Mouse (Mus musculus): ENCODE results near the gene Stub1. TPM values are rescaled to one million over a fixed set of nuclear protein-coding genes. Genes with fewer than 3 reads are reported as not detected.

The Stub1 gene
- 326 and 333 TPM in 2 replicates for polyA plus RNA-seq (2012; rRNA removed)

- TF ChIP-seq POLR2A (IDR thresholded peaks at IDR 0.05; ENCODE audit: borderline replicate concordance, insufficient read depth, low read length) (no peak), CTCF (IDR thresholded peaks at IDR 0.05; ENCODE audit: borderline replicate concordance, insufficient read depth, low read depth, low read length) (no peak)
- H3K4me1 ChIP-seq (ENCODE audit: control insufficient read depth, insufficient read depth, low read length): peaks cover 52% of the 10 kb centered on the region
- under 1% methylated on average over 24 of the region's 24 CpGs for WGBS
- H3K27me3 ChIP-seq (ENCODE audit: control insufficient read depth, insufficient read depth, low read length): no peaks in the 10 kb centered on the region
- peak within 1 kb of the TSS; percentile 81 for H3K4me3 ChIP-seq (replicated peaks; ENCODE audit: insufficient read depth, low read depth, low read length)
- H3K27ac ChIP-seq (ENCODE audit: insufficient read depth, low read length): peak within 1 kb of the TSS; percentile 95
- DNase-seq: peak in 1 of 2 experiments; percentile 89
Measured at GRCm38 (mm10) chr17:25833291-25833663, at the start of gene Stub1. Stub1 (minus strand) TSS chr17:25833404.

GRCm38 (mm10) chr17:25882306-25882705 lies 49.1 kb upstream of the Stub1 start:
- TF ChIP-seq POLR2A (IDR thresholded peaks at IDR 0.05; ENCODE audit: borderline replicate concordance, insufficient read depth, low read length): no peak
- no peak for TF ChIP-seq CTCF (IDR thresholded peaks at IDR 0.05; ENCODE audit: borderline replicate concordance, insufficient read depth, low read depth, low read length)
- H3K27me3 ChIP-seq (ENCODE audit: control insufficient read depth, insufficient read depth, low read length): no peaks in the 10 kb centered on the region
- peaks cover 16% of the 10 kb centered on the region for H3K4me1 ChIP-seq (ENCODE audit: control insufficient read depth, insufficient read depth, low read length)
- no peak overlapping the region for H3K27ac ChIP-seq (ENCODE audit: insufficient read depth, low read length)
- DNase-seq: peak in 1 of 2 experiments; percentile 39
- WGBS: 43% methylated on average over 5 of the region's 5 CpGs
- no peak overlapping the region for H3K4me3 ChIP-seq (replicated peaks; ENCODE audit: insufficient read depth, low read depth, low read length)

GRCm38 (mm10) chr17:25881691-25882090 lies 48.5 kb upstream of the Stub1 start:
- Histone ChIP-seq H3K27me3 (ENCODE audit: control insufficient read depth, insufficient read depth, low read length) (no peaks in the 10 kb centered on the region), H3K4me3 (replicated peaks; ENCODE audit: insufficient read depth, low read depth, low read length) (no peak overlapping the region), H3K27ac (ENCODE audit: insufficient read depth, low read length) (no peak overlapping the region), H3K4me1 (ENCODE audit: control insufficient read depth, insufficient read depth, low read length) (peaks cover 20% of the 10 kb centered on the region)
- TF ChIP-seq POLR2A (IDR thresholded peaks at IDR 0.05; ENCODE audit: borderline replicate concordance, insufficient read depth, low read length) (peak; percentile 13; the same call in 1 of the 2 replicates), CTCF (IDR thresholded peaks at IDR 0.05; ENCODE audit: borderline replicate concordance, insufficient read depth, low read depth, low read length) (no peak)
- peak in 1 of 2 experiments; percentile 26 for DNase-seq
- WGBS: 46% methylated on average over 4 of the region's 4 CpGs

- H3K27ac ChIP-seq (ENCODE audit: insufficient read depth, low read length): peak overlapping the region; percentile 43
- H3K4me1 ChIP-seq (ENCODE audit: control insufficient read depth, insufficient read depth, low read length): peaks cover 24% of the 10 kb centered on the region
- peak in 1 of 2 experiments; percentile 34 for DNase-seq
- no peak for TF ChIP-seq CTCF (IDR thresholded peaks at IDR 0.05; ENCODE audit: borderline replicate concordance, insufficient read depth, low read depth, low read length)
- TF ChIP-seq POLR2A (IDR thresholded peaks at IDR 0.05; ENCODE audit: borderline replicate concordance, insufficient read depth, low read length): no peak
- 27% methylated on average over 5 of the region's 5 CpGs for WGBS
- H3K27me3 ChIP-seq (ENCODE audit: control insufficient read depth, insufficient read depth, low read length): no peaks in the 10 kb centered on the region
- no peak overlapping the region for H3K4me3 ChIP-seq (replicated peaks; ENCODE audit: insufficient read depth, low read depth, low read length)
Measured at GRCm38 (mm10) chr17:25880913-25881641, 47.9 kb upstream of the Stub1 start.

GRCm38 (mm10) chr17:25880196-25880910 lies 47.1 kb upstream of the Stub1 start, which contains the start of gene Wfikkn1:
Wfikkn1 (minus strand) TSS chr17:25880858.
- Histone ChIP-seq H3K27me3 (ENCODE audit: control insufficient read depth, insufficient read depth, low read length) (no peaks in the 10 kb centered on the region), H3K4me1 (ENCODE audit: control insufficient read depth, insufficient read depth, low read length) (peaks cover 24% of the 10 kb centered on the region), H3K27ac (ENCODE audit: insufficient read depth, low read length) (peak within 1 kb of the TSS; percentile 43), H3K4me3 (replicated peaks; ENCODE audit: insufficient read depth, low read depth, low read length) (no peak within 1 kb of the TSS)
- DNase-seq: peak in 1 of 2 experiments; percentile 30
- 30% methylated on average over 5 of the region's 5 CpGs for WGBS
- TF ChIP-seq POLR2A (IDR thresholded peaks at IDR 0.05; ENCODE audit: borderline replicate concordance, insufficient read depth, low read length) (no peak), CTCF (IDR thresholded peaks at IDR 0.05; ENCODE audit: borderline replicate concordance, insufficient read depth, low read depth, low read length) (no peak)

GRCm38 (mm10) chr17:25879750-25880149 lies 46.5 kb upstream of the Stub1 start:
- H3K27ac ChIP-seq (ENCODE audit: insufficient read depth, low read length): peak overlapping the region; percentile 43; the same call in 1 of the 2 replicates
- 17% methylated on average over 8 of the region's 8 CpGs for WGBS

GRCm38 (mm10) chr17:25879261-25879660 lies 46.1 kb upstream of the Stub1 start:
- DNase-seq: no peak
- Histone ChIP-seq H3K4me3 (replicated peaks; ENCODE audit: insufficient read depth, low read depth, low read length) (no peak overlapping the region), H3K4me1 (ENCODE audit: control insufficient read depth, insufficient read depth, low read length) (peaks cover 28% of the 10 kb centered on the region), H3K27ac (ENCODE audit: insufficient read depth, low read length) (no peak overlapping the region), H3K27me3 (ENCODE audit: control insufficient read depth, insufficient read depth, low read length) (no peaks in the 10 kb centered on the region)
- 42% methylated on average over 4 of the region's 4 CpGs for WGBS
- TF ChIP-seq POLR2A (IDR thresholded peaks at IDR 0.05; ENCODE audit: borderline replicate concordance, insufficient read depth, low read length): no peak
- peak; percentile 43; the same call in 1 of the 2 replicates for TF ChIP-seq CTCF (IDR thresholded peaks at IDR 0.05; ENCODE audit: borderline replicate concordance, insufficient read depth, low read depth, low read length)

More at GRCm38 (mm10) chr17:25879750-25880149, 46.5 kb upstream of the Stub1 start:
- no peak for TF ChIP-seq POLR2A (IDR thresholded peaks at IDR 0.05; ENCODE audit: borderline replicate concordance, insufficient read depth, low read length)
- no peak for TF ChIP-seq CTCF (IDR thresholded peaks at IDR 0.05; ENCODE audit: borderline replicate concordance, insufficient read depth, low read depth, low read length)
- H3K4me1 ChIP-seq (ENCODE audit: control insufficient read depth, insufficient read depth, low read length): peaks cover 24% of the 10 kb centered on the region
- peak in 1 of 2 experiments; percentile 51 for DNase-seq
- H3K4me3 ChIP-seq (replicated peaks; ENCODE audit: insufficient read depth, low read depth, low read length): no peak overlapping the region
- H3K27me3 ChIP-seq (ENCODE audit: control insufficient read depth, insufficient read depth, low read length): no peaks in the 10 kb centered on the region

Measured in cerebellum, adult 2 months (tissue).